Mouse (Mus musculus): Measurements from ENCODE around the gene Scaper.

Gene Scaper

DNA sequence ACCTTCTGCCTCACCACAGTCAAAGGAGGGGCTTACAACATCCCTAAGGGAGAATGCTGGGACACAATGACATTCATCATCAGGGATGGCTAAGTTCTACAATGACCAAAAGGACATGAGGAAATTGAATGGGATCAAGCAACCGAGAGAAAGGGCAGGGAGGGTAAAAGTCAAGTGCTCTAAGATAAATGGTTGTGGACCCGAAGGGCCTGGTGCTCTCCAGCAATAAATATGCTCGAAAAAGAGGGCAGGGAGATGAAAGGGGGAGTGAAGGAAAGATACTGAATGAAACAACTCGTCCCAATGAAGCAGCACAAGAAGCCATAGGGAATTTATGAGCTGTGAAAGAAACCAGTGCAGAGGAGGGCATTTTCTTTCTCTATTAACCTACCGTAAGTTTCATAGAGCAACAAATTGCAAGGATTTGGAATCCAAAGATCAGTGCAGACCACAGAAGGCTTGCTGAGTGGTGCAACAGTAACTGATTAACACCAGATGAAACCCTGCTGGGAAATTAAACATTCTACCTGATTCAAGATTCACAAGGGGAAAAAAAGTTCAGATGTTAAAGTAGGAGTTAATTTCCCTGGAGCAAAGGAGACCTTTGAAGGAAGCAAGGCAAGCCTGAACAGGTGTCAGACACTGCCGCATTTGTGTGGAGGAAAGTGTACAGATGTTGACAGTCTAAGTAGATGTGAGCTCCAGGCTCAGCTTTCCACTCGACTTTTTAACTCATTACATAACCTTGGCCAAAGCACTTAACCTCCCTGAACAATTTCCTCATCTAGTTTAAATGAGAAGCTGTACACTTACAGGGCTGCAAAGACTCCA, 329.0 kb downstream of the Scaper start:
- DNase-seq (ENCODE audit: low spot score in 2 of 2) = no peak

DNA sequence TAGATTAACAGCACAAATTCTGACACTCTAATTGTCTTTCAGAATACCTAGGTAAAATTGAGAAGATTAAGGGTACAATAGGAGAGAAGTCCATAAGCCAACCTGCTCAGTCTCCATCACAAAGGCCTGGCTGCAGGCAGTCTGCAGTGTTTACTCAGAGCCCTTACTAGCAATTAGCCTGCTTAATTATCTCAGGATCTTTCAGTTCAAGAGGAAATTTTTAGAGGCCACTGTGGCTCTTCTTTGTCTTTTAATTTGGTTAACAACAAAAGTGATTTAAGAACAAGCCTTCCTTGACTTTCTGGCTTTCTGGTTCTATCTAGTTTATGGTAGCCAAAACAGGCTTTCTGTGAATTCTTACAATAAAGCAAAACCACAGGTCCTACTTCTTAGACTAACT, 339.3 kb downstream of the Scaper start:
- DNase-seq (ENCODE audit: low spot score in 2 of 2) = no peak

DNA sequence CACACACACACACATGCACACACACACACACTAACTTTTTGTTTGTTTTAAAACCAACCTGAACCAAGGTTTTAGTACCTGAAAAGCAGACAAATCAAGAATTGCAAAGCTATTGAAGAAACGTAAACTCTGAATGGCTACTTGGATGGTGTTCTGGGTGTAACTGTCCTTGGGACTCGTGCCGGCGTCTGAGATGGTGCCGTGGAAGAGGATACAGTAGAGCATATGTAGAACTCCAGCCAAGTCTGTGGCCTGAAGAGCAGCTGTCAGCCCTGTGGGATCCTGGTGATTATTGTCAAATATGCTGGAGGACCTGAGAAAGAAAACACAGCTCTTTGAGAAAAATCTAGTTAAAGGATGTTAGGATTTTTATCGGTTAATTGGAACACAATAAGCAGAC, 351.8 kb downstream of the Scaper start:
- no peak for DNase-seq (ENCODE audit: low spot score in 2 of 2)

DNA sequence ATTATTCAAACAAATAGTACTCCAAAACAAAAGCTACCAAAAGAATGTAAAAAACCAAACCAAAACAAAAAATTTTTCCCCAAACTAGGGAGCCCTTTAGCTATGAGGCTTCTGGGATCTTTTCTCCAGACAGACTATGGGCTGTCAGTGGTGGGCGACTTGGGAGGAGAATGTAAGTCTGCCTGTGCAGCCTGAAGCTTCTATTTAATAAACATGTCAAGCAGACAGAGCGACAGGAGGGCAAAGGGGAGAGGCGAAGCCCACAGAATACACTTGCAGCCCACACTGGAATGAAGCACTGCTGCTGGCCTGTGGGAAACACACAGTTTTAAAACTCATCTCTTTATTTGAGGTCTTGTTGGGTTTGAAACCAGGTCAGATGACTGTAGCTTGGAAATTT, 356.5 kb downstream of the Scaper start:
- DNase-seq (ENCODE audit: low spot score in 2 of 2) = no peak

DNA sequence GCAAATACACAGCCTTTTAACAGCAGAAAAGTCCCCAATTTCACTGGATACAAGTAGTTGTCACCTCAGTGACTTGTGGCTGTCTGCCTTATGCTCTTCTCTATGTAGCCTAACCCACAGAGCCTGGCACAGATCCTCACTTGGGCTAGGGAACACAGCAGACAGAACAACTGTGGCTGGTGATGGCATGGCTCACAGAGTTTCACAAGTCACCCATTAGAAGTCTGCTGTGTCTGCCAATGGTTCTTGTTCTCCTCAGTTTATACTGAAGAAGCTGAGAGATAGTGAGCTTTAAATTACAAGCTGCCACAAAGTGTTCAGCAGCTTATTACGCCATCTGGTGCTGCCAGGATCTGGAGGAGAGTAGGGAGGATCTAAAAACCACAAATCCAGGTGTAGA, 361.3 kb downstream of the Scaper start:
- no peak for DNase-seq (ENCODE audit: low spot score in 2 of 2)

DNA sequence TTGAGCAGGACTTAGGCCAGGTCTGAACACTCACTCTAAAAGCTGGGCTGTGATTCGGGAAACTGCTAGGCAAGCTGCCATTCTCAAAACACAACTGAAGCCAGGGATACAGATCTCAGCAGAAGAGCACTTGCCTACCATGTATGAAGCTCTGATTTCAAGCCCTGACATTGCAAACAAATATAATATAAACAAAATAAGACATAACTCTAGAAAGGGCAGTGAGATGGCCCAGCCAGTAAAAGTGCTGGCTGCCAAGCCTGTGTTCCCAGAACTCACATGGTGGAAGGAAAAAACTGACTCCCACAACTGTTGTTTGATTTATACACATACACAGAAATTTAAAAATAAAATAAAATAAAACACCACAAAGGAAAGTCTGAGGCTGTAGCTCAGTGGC, 366.8 kb downstream of the Scaper start:
- no peak for DNase-seq (ENCODE audit: low spot score in 2 of 2)

DNA sequence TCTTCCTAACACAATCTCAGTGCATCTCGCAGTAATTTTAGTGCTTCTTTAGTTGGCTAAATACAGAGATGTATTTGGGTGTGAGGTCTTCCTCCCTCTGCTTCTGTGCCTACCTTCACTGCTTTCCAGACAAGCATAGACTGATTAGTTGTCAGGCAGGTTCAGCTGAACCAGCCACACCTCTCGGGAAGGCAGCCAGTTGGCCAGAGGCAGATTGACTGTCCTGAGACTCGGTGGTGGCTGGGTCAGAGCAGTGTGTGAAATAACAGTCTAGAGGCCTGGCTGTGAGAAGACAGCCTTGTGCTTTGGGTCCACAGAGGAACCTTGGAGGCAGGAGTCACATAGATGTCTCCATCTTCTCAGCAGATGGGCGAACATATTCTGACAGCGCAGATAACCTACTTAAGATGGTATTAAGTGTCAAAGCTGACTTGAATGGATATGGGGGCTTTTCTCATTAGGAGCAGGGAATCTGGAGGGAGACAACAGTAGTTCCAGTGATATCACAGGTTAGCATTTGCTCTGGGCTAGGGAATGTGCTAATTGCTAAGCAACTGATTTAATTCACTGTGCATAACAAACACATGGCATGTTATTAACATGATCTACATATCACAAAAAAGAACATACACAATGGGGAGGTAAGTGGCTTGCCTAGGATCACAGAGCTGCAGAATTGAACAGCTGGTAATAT, 369.3 kb downstream of the Scaper start:
- no peak for DNase-seq (ENCODE audit: low spot score in 2 of 2)

DNA sequence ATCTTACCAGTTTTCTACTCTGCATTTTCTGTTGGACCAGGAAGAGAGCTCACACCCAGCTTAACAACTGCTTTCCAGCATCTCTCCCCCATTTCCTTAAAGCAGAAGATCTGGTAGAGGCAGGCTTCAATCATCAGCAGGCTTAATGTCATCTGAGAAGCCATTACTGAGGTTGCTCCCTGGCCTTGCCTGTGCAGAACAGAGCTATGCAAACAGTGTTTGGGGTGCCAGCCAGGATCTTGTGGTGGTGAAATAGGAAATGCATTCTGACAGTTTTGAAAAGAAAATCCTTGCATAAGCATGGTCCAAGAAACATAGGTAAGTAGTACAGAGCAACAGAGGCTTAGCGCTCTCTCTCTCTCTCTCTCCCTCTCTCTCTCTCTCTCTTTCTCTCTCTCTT, 377.0 kb downstream of the Scaper start:
- no peak for DNase-seq (ENCODE audit: low spot score in 2 of 2)

DNA sequence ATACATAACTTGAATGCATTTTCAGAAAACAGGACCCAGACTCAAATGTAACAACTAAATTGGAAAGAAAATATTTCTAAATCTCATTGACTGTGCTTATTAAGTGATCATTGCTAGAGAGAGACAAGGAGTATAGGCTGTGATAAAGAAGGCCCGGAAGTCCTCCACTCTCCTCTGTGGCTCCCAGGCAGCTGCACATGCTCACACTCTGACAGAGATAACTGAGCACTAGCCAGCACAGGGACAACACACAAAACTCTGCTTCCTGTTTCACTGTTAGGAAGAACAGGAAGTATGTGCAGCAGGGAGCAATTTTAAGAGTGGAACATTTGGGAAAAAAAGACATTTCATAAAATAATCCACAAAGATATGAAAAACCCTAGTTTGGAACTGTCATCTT, 382.9 kb downstream of the Scaper start:
- DNase-seq (ENCODE audit: low spot score in 2 of 2) = no peak

DNA sequence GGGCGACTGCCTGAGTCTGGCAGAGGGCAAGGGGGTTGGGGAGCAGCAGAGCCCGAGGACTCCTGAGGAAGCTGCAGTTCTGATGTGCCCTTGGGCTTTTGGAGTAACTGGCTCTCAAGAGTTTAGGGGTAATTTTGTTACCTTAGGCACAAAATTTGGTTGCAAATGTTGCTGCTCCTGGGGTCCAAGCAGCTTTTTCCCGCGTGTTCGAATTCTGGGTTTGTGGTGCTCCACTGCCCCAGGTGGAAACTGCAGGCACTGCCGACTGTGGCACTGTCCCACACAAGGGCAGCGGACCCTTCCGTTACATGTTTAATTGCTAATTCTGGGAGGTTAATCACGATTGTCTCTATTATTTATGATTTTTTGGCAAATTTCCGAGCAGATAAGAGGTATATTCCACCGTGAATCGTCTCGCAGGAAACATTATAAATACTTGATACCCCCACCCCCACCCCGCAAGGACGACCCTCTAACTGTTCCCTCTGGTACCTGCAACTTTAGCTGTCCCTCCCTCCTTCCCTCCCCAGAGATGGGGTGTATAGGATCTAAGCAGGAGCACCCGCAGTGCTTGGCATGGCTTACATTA, 388.5 kb downstream of the Scaper start:
- no peak for DNase-seq (ENCODE audit: low spot score in 2 of 2)

DNA sequence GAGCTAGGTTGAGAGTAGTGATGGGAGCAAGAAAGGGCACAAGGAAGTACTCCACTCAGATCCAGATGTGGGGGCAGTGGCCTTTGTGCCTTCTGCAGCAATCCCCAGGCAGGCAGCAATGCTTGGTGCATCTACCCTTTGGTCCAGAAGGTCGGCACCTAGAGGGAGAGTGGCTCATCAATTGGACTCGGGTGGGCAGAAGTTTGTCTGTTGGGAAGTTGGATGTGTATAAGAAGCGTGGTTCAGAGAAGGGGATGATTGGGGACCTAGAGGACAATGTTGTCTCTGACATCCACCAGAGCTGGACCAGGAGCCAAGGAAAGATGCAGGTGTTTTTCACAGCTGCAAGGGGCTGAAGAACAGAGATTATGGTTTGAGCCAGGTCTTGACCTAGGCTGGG, 389.0 kb downstream of the Scaper start:
- no peak for DNase-seq (ENCODE audit: low spot score in 2 of 2)

DNA sequence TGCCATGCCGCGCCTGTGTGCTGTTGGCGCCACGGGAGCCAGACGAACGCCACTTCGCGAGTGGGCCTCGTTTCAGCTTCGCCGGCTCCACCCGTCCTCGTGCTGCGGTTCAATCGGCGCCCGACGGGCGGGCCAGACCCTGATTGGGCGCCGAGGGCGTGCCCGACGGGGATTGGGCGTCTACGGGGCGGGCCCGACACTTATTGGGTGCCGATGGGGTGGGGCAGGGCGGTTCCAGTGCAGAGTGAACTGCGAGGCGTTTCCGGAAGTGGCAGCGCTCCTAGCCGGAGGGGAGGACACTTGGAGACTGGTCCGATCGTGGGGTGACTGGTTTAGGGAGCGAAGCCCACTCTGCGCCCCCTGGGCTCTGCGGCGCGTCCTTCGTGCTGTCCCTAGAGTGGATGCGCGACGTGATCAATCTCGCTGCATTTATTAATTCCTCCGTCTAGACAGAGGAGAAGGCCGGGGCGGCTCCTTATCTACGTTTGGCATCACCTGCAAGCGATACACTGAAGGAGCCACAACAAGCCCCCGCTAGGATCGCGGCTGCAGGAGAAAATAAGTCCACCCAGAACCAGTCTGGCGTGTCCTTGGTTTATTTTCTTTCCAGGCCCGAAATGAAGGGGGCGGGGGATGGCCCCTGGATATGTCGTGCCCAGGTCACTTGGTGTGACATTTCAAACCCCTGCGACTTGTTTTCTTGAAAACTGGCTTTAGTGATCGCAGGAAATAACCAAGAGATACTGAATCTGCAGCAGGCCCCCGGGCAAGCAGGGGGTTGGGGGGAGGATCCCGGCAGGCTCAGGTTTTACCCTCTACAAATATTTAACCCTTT, 391.5 kb downstream of the Scaper start:
- DNase-seq (ENCODE audit: low spot score in 2 of 2) = peak; percentile 33 to 50

DNA sequence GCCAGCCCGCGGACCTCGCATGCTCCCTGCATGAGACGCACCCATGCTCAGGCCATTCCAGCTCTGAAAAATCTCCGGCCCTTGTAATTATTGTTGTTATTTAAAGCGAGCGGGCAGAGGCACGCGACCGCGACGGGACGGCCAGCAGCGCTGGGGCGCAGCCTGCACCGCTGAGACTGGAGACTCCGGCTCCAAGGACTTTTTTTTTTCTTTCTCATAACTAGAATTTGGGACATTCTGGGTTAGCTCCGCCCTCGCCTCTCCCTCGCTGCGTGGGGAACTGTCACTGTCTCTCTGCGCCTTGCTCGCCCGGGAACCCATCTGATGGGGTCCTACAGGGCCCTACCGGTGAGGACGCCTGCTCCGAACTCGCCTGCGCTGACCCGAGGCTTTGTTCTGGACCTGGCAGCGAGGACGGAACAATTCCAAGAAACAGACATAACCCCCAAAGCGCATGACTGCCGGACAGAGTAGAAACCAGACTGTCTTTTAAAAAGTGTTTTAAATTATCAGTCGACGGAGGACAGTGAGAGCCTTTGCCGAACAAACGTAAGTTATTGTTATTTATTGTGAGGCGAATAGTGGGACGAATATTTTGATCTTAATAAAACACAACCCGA, 392.3 kb downstream of the Scaper start:
- peak in 1 of 2 experiments; percentile 1 for DNase-seq (ENCODE audit: low spot score in 2 of 2)

DNA sequence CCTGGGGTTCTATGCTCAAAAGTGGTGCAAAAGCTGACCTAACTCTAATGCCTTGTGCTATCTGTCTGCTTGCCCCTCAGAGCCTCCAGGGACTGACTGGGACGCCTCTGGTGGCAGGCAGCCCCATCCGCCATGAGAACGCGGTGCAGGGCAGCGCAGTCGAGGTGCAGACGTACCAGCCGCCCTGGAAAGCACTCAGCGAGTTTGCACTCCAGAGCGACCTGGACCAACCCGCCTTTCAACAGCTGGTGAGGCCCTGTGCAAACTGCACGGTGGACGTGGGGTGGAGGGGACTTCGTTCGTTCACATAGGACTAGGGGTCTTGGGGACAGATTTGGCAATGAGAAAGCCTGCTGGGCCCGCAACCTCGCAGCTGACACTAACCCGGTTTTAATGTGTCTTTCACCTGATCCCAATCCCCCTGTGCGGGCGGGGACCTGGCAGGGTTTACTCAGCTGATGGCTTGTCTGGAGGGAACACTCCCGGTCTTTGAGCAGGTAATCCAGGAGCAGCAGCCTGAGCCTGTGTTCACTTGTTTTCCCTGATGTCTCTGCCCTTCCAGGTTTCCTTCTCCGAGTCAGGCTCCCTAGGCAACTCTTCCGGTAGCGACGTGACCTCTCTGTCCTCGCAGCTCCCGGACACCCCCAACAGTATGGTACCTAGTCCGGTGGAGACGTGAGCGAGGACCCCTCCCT, 392.9 kb downstream of the Scaper start:
- DNase-seq (ENCODE audit: low spot score in 2 of 2) = peak; percentile 29 to 33

DNA sequence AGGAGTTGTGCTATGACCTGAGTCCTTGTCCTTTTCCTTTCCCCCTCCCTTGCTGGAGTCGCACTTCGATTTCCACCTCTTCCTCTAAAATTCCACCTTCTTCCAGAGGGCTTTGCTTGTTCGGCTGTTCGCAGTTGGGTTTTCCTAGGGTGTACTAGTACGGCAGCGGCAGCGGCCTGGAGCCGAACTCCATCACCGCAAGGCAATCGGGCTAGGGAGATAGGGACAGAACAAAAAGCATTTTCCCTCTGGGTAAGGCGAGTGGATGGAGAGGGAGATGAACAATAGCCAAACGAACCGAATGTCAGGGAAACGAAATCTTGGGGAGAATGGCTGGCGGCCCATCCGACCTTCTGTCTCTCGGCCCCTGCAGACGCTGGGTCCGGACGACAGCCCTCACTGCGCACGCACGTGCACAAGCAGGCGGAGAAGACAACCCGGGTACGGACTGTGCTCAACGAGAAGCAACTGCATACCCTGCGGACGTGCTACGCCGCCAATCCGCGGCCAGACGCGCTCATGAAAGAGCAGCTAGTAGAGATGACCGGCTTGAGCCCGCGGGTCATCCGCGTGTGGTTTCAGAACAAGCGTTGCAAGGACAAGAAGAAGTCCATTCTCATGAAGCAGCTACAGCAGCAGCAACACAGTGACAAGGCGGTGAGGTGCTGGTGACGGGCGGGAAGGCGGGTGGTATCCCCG, 394.1 kb downstream of the Scaper start:
- DNase-seq (ENCODE audit: low spot score in 2 of 2) = peak; percentile 38 to 51

DNA sequence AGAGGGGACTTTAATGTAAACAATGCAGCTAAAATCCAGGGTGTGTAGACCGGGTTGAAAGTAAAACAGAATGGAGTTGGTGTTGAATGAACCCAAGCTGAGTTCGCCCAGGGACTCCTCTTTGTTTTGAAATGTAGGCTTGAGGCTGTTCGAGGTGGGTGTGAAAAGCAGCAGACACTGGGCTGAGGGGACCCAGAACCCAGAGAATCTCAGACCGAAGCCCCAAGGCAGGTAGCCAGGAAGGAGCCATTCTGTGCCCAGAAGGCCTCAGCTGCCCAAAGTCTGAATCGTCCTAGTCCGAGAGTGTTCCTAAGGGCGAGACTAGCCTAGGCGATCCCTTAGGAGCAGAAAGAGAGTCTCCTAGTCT, 394.6 kb downstream of the Scaper start:
- DNase-seq (ENCODE audit: low spot score in 2 of 2) = peak; percentile 10 to 13

DNA sequence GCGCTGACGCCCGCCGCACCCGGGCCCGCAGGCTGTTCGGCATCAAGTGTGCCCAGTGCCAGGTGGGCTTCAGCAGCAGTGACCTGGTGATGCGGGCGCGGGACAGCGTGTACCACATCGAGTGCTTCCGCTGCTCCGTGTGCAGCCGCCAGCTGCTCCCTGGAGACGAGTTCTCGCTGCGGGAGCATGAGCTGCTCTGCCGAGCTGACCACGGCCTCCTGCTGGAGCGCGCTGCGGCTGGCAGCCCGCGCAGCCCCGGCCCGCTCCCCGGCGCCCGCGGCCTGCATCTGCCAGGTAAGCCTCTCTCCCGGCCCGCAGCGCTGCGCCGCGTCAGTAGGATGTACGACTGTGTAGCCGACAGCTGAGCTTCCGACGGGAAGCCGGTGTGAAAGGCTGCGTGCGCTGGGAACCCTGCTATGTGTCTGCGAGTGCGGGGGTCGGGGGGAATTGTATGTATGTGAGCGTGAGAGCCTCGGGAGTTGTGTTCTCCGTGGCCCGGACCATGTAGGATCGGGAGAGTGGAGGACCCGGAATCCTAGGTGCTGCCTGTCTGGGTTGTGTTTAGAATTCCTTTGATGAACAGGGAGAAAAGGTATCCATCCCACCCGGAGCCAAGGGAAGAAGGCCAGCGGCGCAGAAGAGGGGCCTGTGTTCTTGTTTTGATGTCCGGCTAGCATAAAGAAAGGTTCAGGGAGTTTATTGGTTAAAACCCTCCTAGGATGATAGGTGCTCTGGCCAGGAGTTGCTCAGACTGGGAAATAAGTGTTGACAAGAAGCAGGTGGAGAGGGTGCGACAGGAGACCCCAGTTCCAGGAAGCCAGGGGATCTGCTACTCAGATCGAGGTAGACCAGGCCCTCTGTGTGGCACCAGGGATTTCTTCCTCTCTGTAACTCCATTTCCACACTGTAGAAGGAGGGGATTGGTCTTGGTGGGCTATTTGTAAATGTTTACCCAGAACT, 395.3 kb downstream of the Scaper start:
- DNase-seq (ENCODE audit: low spot score in 2 of 2) = peak; percentile 4 to 26

DNA sequence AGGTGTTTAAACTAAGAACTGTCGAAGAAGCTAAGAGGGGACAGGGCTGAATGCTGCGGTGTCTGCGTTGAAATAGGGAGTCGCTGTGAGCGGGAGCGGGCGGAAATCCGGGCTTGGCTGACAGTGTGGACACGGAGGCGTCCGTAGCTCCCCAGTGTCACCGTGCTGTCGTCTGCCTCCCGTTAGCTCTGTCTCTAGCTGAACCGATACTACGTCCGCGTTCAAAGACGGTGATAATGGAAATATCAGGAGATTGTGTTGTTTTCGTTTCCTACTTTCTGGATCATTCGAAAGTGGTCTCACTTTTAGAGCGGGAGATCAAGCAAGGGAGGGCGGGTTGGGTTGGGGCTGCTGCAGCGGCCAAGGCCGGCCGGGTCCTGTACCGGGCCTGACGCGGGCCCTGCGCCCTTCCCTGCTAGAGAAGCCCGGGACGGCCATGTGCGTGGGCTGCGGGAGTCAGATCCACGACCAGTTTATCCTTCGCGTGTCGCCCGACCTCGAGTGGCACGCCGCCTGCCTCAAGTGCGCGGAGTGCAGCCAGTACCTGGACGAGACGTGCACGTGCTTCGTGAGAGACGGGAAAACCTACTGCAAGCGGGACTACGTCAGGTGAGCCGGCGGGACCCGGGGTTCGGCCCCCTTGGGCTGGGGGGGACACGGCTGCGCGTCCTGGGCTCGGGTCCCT, 396.1 kb downstream of the Scaper start:
- peak; percentile 14 to 41 for DNase-seq (ENCODE audit: low spot score in 2 of 2)

DNA sequence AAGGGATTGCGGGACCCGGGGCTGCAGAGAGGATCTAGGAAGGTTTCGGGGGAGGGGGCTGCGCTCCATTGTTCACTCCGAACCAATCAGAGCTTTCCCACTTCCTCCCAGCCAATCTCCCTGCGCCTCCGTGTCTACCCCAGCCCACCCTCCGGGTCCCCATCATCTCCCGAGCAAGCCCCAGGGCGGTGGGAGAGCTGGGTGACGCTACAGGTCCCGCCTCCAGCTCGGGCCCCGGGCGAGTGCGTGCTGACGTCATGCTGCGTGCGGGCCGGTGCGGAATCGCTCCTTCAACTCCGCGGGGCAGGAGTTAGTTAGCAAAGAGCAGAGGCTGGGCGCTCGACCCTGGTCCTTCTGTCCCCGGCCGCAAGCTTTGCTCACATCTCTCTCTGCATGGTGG, 397.0 kb downstream of the Scaper start:
- peak; percentile 38 to 49 for DNase-seq (ENCODE audit: low spot score in 2 of 2)
